Mouse (Mus musculus) CH12.LX (cell line): ENCODE data around the gene Chd9.

ENCODE experiments used
- MAX ChIP-seq: IDR thresholded peaks from 2 replicates; pipeline ENCODE4 v1.6.1; 2011; ENCODE audit warnings: low read length, improper control_type of control experiment
- MAZ ChIP-seq: IDR thresholded peaks from 2 replicates; pipeline ENCODE4 v1.6.1; 2012; ENCODE audit warnings: low read depth, mild to moderate bottlenecking, inconsistent platforms, low read length, improper control_type of control experiment, moderate library complexity
- MEF2A ChIP-seq: IDR thresholded peaks from 2 replicates; pipeline ENCODE4 v1.6.1; 2014; ENCODE audit warnings: low read depth, mild to moderate bottlenecking, inconsistent platforms, low read length, improper control_type of control experiment, borderline replicate concordance
- POLR2A ChIP-seq: IDR thresholded peaks from 2 replicates; pipeline ENCODE4 v1.6.1; 2011; ENCODE audit warnings: low read depth, mild to moderate bottlenecking, improper control_type of control experiment, low read length
- TCF12 ChIP-seq: IDR thresholded peaks from 2 replicates; pipeline ENCODE4 v1.6.1; 2014; ENCODE audit warnings: low read depth, mild to moderate bottlenecking, inconsistent platforms, low read length, improper control_type of control experiment

DNA sequence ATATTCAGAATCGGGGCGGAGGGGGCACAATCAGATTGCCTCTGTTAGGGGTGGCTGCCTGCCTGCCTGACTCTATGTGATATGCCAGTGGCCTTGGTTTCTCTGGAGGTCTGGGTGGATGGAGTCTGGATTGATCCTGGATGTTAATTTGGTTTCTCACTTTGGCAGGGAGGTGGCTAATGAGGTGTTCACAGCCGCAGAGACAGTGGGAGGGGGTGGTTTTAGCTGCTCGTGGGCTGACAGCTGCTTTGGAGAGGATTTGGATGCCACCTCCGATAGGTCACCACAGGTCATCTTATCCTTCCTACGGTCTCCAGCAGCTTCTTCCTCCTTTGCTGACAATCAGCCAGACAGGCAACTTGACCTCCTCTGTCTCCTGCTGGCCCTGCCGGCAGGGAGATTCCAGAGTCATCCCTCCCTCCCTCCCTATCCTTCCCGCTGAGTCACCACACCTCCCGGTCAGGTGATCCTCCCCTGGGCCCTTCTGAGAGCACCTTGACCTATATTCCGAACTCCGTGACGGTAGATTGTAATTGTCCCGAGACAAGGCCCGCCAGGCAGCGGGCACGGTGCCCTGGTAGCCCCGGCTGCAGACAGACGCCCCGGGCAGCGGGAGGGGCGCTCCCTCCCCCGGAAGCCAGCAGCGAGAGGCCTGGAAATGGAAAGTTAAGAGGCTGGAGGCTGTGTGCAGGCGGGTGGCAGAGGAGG, 48.7 kb downstream of the Chd9 start:
- TF ChIP-seq TCF12 (0 out of 2 replicates have a peak, but pooled peaks have one; percentile 25), MEF2A (no peak), MAX (no peak), MAZ (no peak), POLR2A (no peak)
